Mouse (Mus musculus) olfactory bulb, adult 2 months (tissue): ENCODE results near the gene Pla2g4e.

Experiments used
- CTCF ChIP-seq: fragments of 200-500 bp; IDR thresholded peaks from 2 replicates; pipeline ENCODE4 v1.5.1; 2012; ENCODE audit warnings: low read depth, mild to moderate bottlenecking, low read length, moderate library complexity; ENCODE audit not compliant: insufficient read depth
- POLR2A ChIP-seq: fragments of 200-500 bp; IDR thresholded peaks from 2 replicates; pipeline ENCODE4 v1.6.1; 2012; ENCODE audit warnings: mild to moderate bottlenecking, low read depth, low read length, moderate library complexity; ENCODE audit not compliant: insufficient read depth

GRCm38 (mm10) chr2:120231642-120232041 is 13.5 kb downstream of the Pla2g4e start:
- TF ChIP-seq CTCF (no peak), POLR2A (no peak)
